Mouse (Mus musculus) lung, adult 2 months (tissue): ENCODE results near the gene Map3k4. TPM values are rescaled to one million over a fixed set of nuclear protein-coding genes. Genes with fewer than 3 reads are reported as not detected.

Source experiments
- DNase-seq: peaks from one replicate; pipeline ENCODE4 v3.0.0; 2022
- H3K4me1 ChIP-seq: fragments of 200-500 bp; 2 replicates; pipeline ENCODE4 v1.6.1; 2011; ENCODE audit warnings: low read length; ENCODE audit not compliant: control insufficient read depth, insufficient read depth
- H3K4me3 ChIP-seq: fragments of 200-500 bp; replicated peaks from 2 replicates; pipeline ENCODE3; 2011; ENCODE audit warnings: low read depth, mild to moderate bottlenecking, control low read depth, low read length; ENCODE audit errors: extremely low read depth
- CTCF ChIP-seq: fragments of 200-500 bp; IDR thresholded peaks from 2 replicates; pipeline ENCODE4 v1.5.1; 2011; ENCODE audit warnings: mild to moderate bottlenecking, low read length, control low read depth; ENCODE audit not compliant: insufficient read depth
- POLR2A ChIP-seq: fragments of 200-500 bp; IDR thresholded peaks from 2 replicates; pipeline ENCODE4 v1.6.1; 2011; ENCODE audit warnings: low read depth, mild to moderate bottlenecking, control low read depth, low read length, borderline replicate concordance; ENCODE audit errors: extremely low read depth
- WGBS: fragments of 180-500 bp; shearing (Covaris S2); methylation state at CpG from one replicate; pipeline ENCODE4 v1.1.7; 2018; 5-methylcytosine and 5-hydroxymethylcytosine counted together
- polyA plus RNA-seq: library from polyadenylated mRNA; depleted of rRNA; stranded (reverse); fragments of >200 nt; gene quantifications from 2 replicates; pipeline ENCODE4 v1.2.3, GENCODE M21; 2012

The Map3k4 gene
- polyA plus RNA-seq, 1 experiment: 32.9 TPM

DNA sequence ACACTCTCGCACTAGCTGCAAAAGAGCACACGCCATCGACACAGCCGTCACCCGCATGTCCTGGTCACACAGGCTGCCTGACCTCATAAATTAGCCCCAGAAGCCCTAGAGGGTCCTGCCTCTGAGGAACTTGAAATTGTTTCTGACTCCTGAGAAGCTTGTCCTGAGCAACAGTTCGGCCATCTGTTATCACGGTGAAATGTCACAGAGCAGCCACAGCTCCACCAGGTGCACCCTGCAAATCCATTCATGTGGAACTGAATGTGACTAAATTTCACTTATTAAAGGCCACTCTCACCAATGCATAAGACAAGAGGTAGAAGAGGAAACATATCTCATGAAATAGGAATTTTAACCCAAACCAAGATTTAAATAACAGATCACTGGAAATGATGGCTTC is 57.2 kb downstream of the Map3k4 start:
- no peak for DNase-seq
- Histone ChIP-seq H3K4me1 (peaks cover 3% of the 10 kb centered on the region), H3K4me3 (no peak overlapping the region)
- 93% methylated on average over 7 of the region's 7 CpGs for WGBS
- no peak for TF ChIP-seq POLR2A
- TF ChIP-seq CTCF: no peak

DNA sequence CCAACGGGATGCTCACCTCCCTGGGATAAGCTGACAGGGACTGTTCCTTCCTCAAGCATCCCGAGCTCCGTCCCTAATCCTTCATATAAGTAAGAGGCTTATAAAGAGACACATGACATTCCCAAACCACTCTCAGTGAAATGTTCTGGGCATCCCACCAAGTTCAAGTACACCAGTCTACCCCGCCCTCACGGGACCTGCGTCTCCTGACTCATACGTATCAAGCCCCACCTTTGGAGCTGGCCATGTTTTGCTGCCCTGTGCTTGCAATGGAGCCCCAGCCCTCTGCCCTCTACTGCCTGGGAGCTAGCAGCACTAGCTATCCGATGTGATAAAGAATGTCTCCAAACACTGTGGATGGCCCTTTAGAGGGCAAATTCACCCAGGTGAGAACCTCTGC is 58.6 kb downstream of the Map3k4 start:
- Histone ChIP-seq H3K4me1 (no peaks in the 10 kb centered on the region), H3K4me3 (no peak overlapping the region)
- TF ChIP-seq POLR2A (no peak), CTCF (no peak)
- no peak for DNase-seq
- WGBS: 85% methylated on average over 8 of the region's 8 CpGs

DNA sequence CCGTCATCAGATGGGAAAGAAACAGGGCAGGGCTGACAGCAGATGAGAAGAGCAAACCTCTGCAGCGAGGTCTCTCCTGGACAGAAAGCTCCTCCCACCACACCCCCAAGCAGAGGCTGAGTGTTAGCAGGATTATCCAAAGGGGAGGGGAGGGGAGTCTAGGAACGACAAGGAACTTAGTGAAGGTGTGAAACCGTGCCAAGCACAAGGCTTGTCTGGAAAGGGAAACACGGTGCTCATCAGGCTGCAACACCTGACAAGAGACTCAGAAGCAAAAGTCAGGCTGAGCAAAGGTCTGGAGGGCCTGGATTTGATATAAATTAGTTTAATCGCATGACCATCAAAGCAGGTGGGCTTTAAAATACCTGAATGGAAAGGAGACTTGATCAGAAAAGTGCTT is 60.1 kb downstream of the Map3k4 start:
- DNase-seq: no peak
- no peak overlapping the region for H3K4me3 ChIP-seq
- 66% methylated on average over 6 of the region's 6 CpGs for WGBS
- no peaks in the 10 kb centered on the region for H3K4me1 ChIP-seq
- TF ChIP-seq POLR2A: no peak
- no peak for TF ChIP-seq CTCF

DNA sequence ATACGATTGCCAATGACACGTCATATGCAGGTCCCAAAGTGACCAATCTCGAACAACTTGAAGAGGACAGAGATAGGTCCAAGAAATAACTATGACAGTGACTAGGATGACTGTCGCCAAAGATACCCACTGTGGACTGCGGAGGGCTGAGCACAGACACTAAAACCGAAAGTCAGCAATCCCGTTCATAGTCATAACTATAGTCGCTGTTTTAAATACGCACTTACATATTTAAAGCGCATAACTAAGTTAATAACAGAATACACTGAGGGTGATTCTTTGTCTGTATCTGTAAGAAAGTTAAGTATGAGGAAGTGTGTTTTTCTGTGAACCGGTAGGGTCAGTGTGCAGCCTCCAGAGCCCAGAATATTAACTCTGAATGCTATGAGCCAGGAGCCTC is 62.5 kb downstream of the Map3k4 start:
- Histone ChIP-seq H3K4me1 (no peaks in the 10 kb centered on the region), H3K4me3 (no peak overlapping the region)
- no peak for DNase-seq
- WGBS: 93% methylated on average over 11 of the region's 11 CpGs
- no peak for TF ChIP-seq CTCF
- TF ChIP-seq POLR2A: no peak

DNA sequence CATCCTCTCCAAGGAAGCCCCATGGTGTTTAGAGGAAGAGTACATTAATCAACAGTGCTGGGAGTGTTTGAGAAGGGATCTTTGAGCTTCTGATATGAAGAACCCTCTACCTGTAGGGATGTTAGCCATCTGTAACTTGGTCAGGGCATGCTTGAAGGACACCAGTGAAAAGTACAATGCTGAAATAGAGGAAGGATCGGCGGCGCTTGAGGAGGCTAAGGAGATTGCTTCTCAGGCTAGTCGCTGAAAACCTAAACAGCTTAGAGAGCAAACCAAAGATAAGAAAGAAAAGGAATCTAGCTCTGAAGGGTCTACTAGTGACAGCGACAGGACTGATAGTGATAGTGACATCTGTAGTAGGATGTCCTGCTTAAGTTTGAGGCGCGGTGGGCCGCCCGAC is 68.0 kb downstream of the Map3k4 start:
- Histone ChIP-seq H3K4me3 (no peak overlapping the region), H3K4me1 (no peaks in the 10 kb centered on the region)
- WGBS: 98% methylated on average over 9 of the region's 9 CpGs
- DNase-seq: no peak
- no peak for TF ChIP-seq POLR2A
- no peak for TF ChIP-seq CTCF

DNA sequence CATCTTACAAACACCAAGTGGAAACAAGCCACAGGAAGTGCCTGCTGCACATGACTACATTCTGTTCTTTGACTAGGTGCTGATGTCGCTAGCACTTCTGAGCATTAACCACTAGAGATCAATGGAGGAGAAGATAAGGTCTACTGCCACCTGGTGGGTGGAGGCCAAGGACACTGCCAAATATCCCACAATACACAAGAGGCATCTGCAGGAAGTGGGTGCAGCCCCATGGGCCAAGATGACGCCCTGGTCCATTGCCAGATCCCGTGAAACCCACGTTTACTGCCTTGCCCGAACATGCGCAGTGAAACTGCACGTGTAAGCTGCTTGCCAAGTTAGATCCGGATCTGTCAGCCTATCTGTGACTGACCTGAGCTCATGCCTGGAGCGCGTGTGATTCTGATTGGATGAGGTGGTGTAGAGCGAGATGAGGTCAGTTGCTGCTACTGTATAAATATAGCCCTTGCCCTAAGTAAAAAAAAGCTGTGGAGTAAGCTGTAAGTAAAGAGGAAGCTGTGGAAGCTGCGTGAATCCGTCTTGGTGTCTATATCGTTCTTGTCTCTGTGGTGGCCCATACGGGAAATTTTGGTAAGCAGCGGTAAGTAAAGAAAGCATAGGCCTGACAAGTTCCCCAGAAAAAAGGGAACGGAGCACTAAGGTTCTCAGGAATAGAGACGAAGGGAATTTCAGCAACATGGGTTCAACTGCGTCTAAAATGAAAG is 68.7 kb downstream of the Map3k4 start:
- 91% methylated on average over 19 of the region's 19 CpGs for WGBS
- DNase-seq: no peak
- H3K4me3 ChIP-seq: no peak overlapping the region
- TF ChIP-seq CTCF: no peak
- no peak for TF ChIP-seq POLR2A
- H3K4me1 ChIP-seq: no peaks in the 10 kb centered on the region

DNA sequence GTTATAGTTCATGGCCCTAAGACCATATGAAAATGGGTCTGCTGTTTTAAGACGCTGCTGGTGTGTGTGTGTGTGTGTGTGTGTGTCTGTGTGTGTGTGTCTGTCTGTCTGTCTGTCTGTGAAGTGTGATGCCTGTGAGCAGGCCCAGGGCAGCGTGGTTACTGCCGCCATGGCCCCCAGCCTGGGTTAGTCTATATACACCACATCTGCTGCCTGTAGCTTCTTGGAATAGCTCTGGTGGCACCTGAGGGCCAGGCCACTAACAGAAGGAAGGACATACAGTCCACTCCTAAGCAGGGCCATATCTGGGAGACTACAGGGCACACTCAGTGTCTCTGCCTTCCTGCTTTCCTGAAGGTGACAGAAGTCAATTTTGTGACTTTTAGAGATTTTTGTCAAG is 77.9 kb downstream of the Map3k4 start:
- no peak for DNase-seq
- WGBS: 93% methylated on average over 3 of the region's 3 CpGs
- TF ChIP-seq POLR2A (no peak), CTCF (no peak)
- Histone ChIP-seq H3K4me1 (no peaks in the 10 kb centered on the region), H3K4me3 (no peak overlapping the region)

DNA sequence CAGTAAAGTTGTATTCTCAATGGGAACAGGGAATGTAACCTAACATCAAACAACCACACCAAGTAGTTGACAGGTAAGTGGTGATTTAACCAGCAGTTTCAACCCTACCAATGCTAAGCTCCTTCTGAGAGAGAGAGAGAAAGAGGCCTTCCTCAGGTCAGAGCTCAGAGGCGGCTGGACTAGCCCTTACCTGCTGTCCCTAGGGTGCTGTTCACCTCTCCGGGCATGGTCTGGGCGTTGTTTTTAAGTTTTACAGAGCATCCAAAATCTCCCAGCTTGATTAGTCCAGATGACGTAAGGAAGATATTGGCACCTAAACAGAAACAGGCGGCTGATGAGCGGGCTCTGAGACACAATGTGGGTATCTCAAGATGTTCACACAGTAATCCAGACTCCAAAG is 85.9 kb downstream of the Map3k4 start:
- 94% methylated on average over 6 of the region's 6 CpGs for WGBS
- no peak for TF ChIP-seq CTCF
- no peak for TF ChIP-seq POLR2A
- Histone ChIP-seq H3K4me1 (no peaks in the 10 kb centered on the region), H3K4me3 (no peak overlapping the region)
- no peak for DNase-seq

DNA sequence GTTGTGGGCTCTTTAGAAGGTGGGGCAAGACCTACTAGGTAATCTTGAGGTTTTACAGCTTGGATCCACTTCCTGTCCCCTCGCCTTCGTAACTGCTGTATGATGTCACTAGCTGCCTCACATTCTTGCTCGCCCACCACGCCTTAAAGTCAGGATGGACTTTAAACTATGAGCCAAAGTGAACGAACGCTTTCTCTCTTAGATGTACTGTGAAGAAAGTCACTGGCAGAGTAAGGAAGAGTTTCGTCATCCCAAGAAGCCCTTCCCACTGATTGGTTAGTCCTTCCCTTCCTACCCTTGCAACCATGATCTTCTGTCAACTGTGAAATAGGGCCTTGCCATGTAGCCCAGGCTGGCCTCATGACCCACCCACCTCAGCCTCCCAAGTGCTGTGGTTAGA is 87.5 kb downstream of the Map3k4 start:
- WGBS: 79% methylated on average over 7 of the region's 7 CpGs
- no peak for DNase-seq
- Histone ChIP-seq H3K4me3 (no peak overlapping the region), H3K4me1 (no peaks in the 10 kb centered on the region)
- no peak for TF ChIP-seq CTCF
- TF ChIP-seq POLR2A: no peak

DNA sequence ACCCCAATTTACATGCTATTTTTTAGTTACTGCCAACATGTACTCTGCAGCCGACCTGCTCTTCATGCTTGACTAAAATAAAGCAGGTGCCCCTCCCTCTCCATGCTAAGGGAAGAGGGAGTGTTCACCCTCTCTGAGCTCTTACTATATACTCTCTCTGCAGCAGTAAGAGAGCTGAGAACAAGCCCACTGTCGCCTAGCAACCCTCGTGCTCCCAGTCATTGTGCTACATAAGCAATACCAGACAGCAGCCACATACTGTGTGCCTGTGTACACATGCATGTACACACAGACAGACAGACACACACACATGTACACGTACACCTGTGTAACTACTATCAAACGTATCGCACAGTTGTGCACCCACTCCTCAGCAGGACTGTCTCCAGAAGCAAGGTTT is 88.4 kb downstream of the Map3k4 start:
- no peaks in the 10 kb centered on the region for H3K4me1 ChIP-seq
- H3K4me3 ChIP-seq: no peak overlapping the region
- TF ChIP-seq CTCF (no peak), POLR2A (no peak)
- DNase-seq: no peak
- 84% methylated on average over 6 of the region's 6 CpGs for WGBS

DNA sequence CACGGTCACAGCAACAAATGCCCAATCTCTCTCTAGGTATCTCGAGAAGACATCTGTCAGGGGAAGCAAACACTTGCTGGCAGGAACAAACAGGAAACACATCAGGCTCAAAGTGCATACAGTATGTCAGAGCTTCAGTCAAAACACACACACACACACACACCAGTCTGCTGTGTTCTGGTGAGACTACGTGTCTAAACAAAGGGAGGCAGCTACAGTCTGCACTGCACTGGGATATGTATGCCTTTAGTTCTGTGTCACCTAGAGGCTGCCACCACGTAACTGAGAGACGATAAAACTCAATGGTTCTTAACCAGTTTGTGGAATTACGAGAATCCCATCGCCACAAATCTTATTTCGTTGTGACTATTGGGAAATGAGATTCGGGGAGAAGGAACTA is 88.8 kb downstream of the Map3k4 start:
- DNase-seq: no peak
- TF ChIP-seq CTCF (no peak), POLR2A (no peak)
- H3K4me1 ChIP-seq: no peaks in the 10 kb centered on the region
- H3K4me3 ChIP-seq: no peak overlapping the region
- WGBS: 74% methylated on average over 9 of the region's 9 CpGs
